Mouse (Mus musculus) small intestine, adult 2 months (tissue): ENCODE measurements around the gene Fcho2.

Experiments
- CTCF ChIP-seq: fragments of 200-500 bp; IDR thresholded peaks from 2 replicates; pipeline ENCODE4 v1.5.1; 2012; ENCODE audit warnings: low read depth, mild to moderate bottlenecking, control low read depth, inconsistent platforms, low read length, moderate library complexity, mixed read lengths; ENCODE audit not compliant: insufficient replicate concordance, insufficient read length; ENCODE audit errors: extremely low read depth
- POLR2A ChIP-seq: fragments of 200-500 bp; IDR thresholded peaks from 2 replicates; pipeline ENCODE4 v1.6.1; 2012; ENCODE audit warnings: low read depth, mild to moderate bottlenecking, control low read depth, inconsistent platforms, low read length, moderate library complexity

GRCm38 (mm10) chr13:98768329-98768728 lies 46.9 kb downstream of the Fcho2 start:
- TF ChIP-seq POLR2A (no peak), CTCF (no peak)
